Comparison of ENCODE assay signal across 9 mouse cellular contexts in the genomic region with DNA sequence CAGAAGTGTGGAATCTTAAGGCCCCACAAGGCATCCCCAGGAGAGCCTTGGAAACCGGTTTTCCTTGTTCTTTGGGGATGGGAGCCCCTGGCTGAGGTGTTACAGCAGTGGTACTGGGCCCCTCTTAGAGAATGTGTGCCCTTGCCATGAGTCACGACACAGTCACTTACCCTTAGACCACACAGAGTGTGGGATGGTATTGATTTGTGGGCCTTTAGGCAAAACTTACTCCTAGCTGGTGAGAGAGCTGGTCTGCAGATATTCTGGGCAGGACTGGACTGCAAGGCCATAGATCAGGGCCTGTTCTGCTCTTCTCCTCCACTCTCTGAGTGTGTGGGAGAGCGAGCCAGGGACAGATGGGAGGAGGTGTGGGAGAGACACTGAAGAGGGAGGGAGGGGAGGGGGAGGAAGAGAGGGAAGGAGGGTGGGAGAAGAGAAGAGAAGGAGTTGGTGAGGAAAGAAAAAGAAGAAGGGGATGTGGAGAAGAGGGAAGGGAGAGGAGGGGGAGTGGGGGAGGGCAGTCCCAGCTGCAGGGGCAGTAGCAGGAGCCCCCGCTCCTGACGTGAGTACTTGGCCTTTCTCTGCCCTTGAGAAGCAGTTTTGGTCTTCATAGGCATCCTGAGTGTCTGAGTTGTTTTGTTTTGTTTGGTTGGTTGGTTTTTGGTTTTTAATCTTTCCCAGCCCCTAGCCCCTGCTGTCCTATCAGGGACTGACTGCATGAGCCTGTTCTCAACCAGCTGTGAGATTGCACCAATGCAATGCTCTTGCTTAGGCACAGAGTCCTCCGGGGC. TPM values are rescaled to one million over a fixed set of nuclear protein-coding genes. Genes with fewer than 3 reads are reported as not detected.
DNase-seq lines count a peak whose midpoint lies in the region; ATAC-seq and TF ChIP-seq lines count a peak whose summit lies in the region.
"Had no signal": no experiment of that assay in that cellular context is flagged by ENCODE, and none has a peak within 500 bp of the region (broad histone marks: within the 10 kb centered on the region; RNA-seq: fewer than 3 reads in every experiment).

No protein-coding gene starts in this region.

- WGBS in forebrain, embryonic 12.5 days, result 53% methylated on average over 6 of the region's 6 CpGs
- 56% methylated on average over 6 of the region's 6 CpGs for WGBS in forebrain, embryonic 13.5 days
- 43% methylated on average over 6 of the region's 6 CpGs for WGBS in lung, postnatal 0 days

- no peaks in the 10 kb centered on the region for H3K36me3 ChIP-seq in forebrain, embryonic 12.5 days (replicated peaks)
- H3K36me3 ChIP-seq in forebrain, embryonic 13.5 days (ENCODE audit: poor library complexity, severe bottlenecking), result no peaks in the 10 kb centered on the region
- no peaks in the 10 kb centered on the region; the same call in 1 of the 2 replicates for H3K36me3 ChIP-seq in lung, postnatal 0 days (ENCODE audit: insufficient read depth, low read length)
- no peaks in the 10 kb centered on the region for H3K36me3 ChIP-seq in myocyte (ENCODE audit: control insufficient read depth, insufficient read depth)

- H3ac ChIP-seq in myocyte (ENCODE audit: control insufficient read depth, insufficient read length), result no peak overlapping the region

- no peak overlapping the region for H3K27ac ChIP-seq in forebrain, embryonic 12.5 days
- H3K27ac ChIP-seq in forebrain, embryonic 13.5 days, result no peak overlapping the region
- H3K27ac ChIP-seq in lung, postnatal 0 days (ENCODE audit: low read length), result peak overlapping the region; percentile 70

- no peak for ATAC-seq in forebrain, embryonic 12.5 days (ENCODE audit: low FRiP score)
- no peak for ATAC-seq in forebrain, embryonic 13.5 days
- ATAC-seq in lung, postnatal 0 days, result peak; percentile 89

- no peak for TF ChIP-seq CTCF in lung, postnatal 0 days (IDR thresholded peaks at IDR 0.05)

- TF ChIP-seq EP300 in lung, postnatal 0 days (IDR thresholded peaks at IDR 0.05), result peak; percentile 86

- peaks cover 21% of the 10 kb centered on the region for H3K4me1 ChIP-seq in forebrain, embryonic 12.5 days
- H3K4me1 ChIP-seq in forebrain, embryonic 13.5 days, result peaks cover 11% of the 10 kb centered on the region
- peaks cover 9% of the 10 kb centered on the region for H3K4me1 ChIP-seq in lung, postnatal 0 days (ENCODE audit: insufficient read depth, low read depth, low read length)

- no peak overlapping the region for H3K4me3 ChIP-seq in forebrain, embryonic 12.5 days (replicated peaks)
- no peak overlapping the region for H3K4me3 ChIP-seq in forebrain, embryonic 13.5 days
- no peak overlapping the region for H3K4me3 ChIP-seq in lung, postnatal 0 days (ENCODE audit: low read depth, low read length)
- H3K4me3 ChIP-seq in myocyte, result no peak overlapping the region

- peak; percentile 83 for DNase-seq in lung, postnatal 0 days (ENCODE audit: low spot score)
- DNase-seq in lung, adult 18-20 months, result no peak
- DNase-seq in forelimb bud, embryonic 11.5 days (ENCODE audit: low read depth, low spot score), result peak; percentile 43
- no peak for DNase-seq in layer of hippocampus, adult 9-11 months
- DNase-seq in thymus, postnatal 4 days, result no peak
- DNase-seq: gastrocnemius, postnatal 25 days had no signal

- TF ChIP-seq POLR2A in myocyte (IDR thresholded peaks at IDR 0.05; ENCODE audit: insufficient read length, low read depth), result no peak

- peak overlapping the region; percentile 17; the same call in 1 of the 2 replicates for H3K9ac ChIP-seq in forebrain, embryonic 12.5 days
- H3K9ac ChIP-seq in forebrain, embryonic 13.5 days, result no peak overlapping the region
- no peak overlapping the region for H3K9ac ChIP-seq in lung, postnatal 0 days (replicated peaks; ENCODE audit: low read depth)

- H3K27me3 ChIP-seq in forebrain, embryonic 12.5 days, result no peaks in the 10 kb centered on the region
- no peaks in the 10 kb centered on the region for H3K27me3 ChIP-seq in forebrain, embryonic 13.5 days
- H3K27me3 ChIP-seq in lung, postnatal 0 days (replicated peaks; ENCODE audit: insufficient read depth, low read length), result no peaks in the 10 kb centered on the region
- no peaks in the 10 kb centered on the region for H3K27me3 ChIP-seq in myocyte (ENCODE audit: control insufficient read depth, insufficient read depth, insufficient read length)

- H3K4me2 ChIP-seq in forebrain, embryonic 12.5 days, result no peak overlapping the region
- H3K4me2 ChIP-seq in forebrain, embryonic 13.5 days, result no peak overlapping the region
- no peak overlapping the region for H3K4me2 ChIP-seq in lung, postnatal 0 days (replicated peaks; ENCODE audit: low read depth, low read length)
- H3K4me2 ChIP-seq in myocyte (ENCODE audit: low read depth), result peak overlapping the region; percentile 30

- H3K79me2 ChIP-seq in myocyte (ENCODE audit: control insufficient read depth, insufficient read depth), result peaks cover 85% of the 10 kb centered on the region

- H3K9me3 ChIP-seq in forebrain, embryonic 12.5 days, result no peaks in the 10 kb centered on the region
- H3K9me3 ChIP-seq in forebrain, embryonic 13.5 days (replicated peaks), result no peaks in the 10 kb centered on the region
- H3K9me3 ChIP-seq in lung, postnatal 0 days (ENCODE audit: low read length), result no peaks in the 10 kb centered on the region

TF ChIP-seq in myocyte, 11 proteins besides CTCF, POLR2A, EP300 and RAD21:
- TF ChIP-seq MAX (IDR thresholded peaks at IDR 0.05; ENCODE audit: low read depth), result no peak
- TF ChIP-seq POLR2AphosphoS2 (IDR thresholded peaks at IDR 0.05; ENCODE audit: insufficient read length, low read depth), result no peak
- no peak for TF ChIP-seq REST (IDR thresholded peaks at IDR 0.05; ENCODE audit: insufficient read depth, insufficient read length)
- TF ChIP-seq E2F4 (IDR thresholded peaks at IDR 0.05; ENCODE audit: insufficient read depth), result no peak
- no peak for TF ChIP-seq MYOD1 (IDR thresholded peaks at IDR 0.05; ENCODE audit: control insufficient read depth in 1 of 3, insufficient read length in 2 of 3, low read depth in 2 of 3)
- no peak for TF ChIP-seq SRF (IDR thresholded peaks at IDR 0.05; ENCODE audit: control insufficient read depth, insufficient read length, low read depth)
- no peak for TF ChIP-seq CEBPB (IDR thresholded peaks at IDR 0.05; ENCODE audit: insufficient read depth, poor library complexity, severe bottlenecking)
- no peak for TF ChIP-seq TCF3 (IDR thresholded peaks at IDR 0.05; ENCODE audit: insufficient read length, low read depth)
- TF ChIP-seq TCF12 (IDR thresholded peaks at IDR 0.05; ENCODE audit: insufficient read depth, poor library complexity, severe bottlenecking), result no peak
- TF ChIP-seq MYOG (IDR thresholded peaks at IDR 0.05; ENCODE audit: control insufficient read depth in 1 of 3, insufficient read depth in 1 of 3, insufficient read length in 2 of 3, low read depth in 2 of 3), result no peak
- no peak for TF ChIP-seq USF1 (IDR thresholded peaks at IDR 0.05; ENCODE audit: low read depth)

RNA-seq across cellular contexts. Expression of gene Hpcal1, which starts 42.7 kb away (rescaled TPM):
- polyA plus RNA-seq in forebrain, embryonic 12.5 days (2016; fragmentation: Nextera tagmentation; extraction: Ambion mirVana), result 36.6 and 41.3 TPM in 2 replicates
- 31.4 and 37.0 TPM in 2 replicates for polyA plus RNA-seq in forebrain, embryonic 13.5 days (2015; fragmentation: Nextera tagmentation; extraction: Ambion mirVana)
- 127 and 145 TPM in 2 replicates for polyA plus RNA-seq in lung, postnatal 0 days (2015; fragmentation: Nextera tagmentation; extraction: Ambion mirVana)
- polyA plus RNA-seq in myocyte (2012; fragmentation: generic; extraction: Trizol), result 89.4 TPM

Comparison
In these comparisons a context has a peak if more than half of its experiments do, and no peak if none do; other contexts are left out.
1. DNase-seq: peak in lung, postnatal 0 days (single experiment) and forelimb bud, embryonic 11.5 days (single experiment); none in lung, adult 18-20 months (0 of 2), layer of hippocampus, adult 9-11 months (single experiment) and thymus, postnatal 4 days (single experiment).